Mouse (Mus musculus): Measurements from ENCODE around the gene Cntnap2. TPM values are rescaled to one million over a fixed set of nuclear protein-coding genes. Genes with fewer than 3 reads are reported as not detected.
"Not testable (repeated sequence)": the region's sequence is repeated elsewhere in the genome, so short reads cannot be mapped to it uniquely, and the experiment has no call there.

Cntnap2 gene
- polyA plus RNA-seq, 1 experiment from 2014 or later, result 1.5 TPM

DNA sequence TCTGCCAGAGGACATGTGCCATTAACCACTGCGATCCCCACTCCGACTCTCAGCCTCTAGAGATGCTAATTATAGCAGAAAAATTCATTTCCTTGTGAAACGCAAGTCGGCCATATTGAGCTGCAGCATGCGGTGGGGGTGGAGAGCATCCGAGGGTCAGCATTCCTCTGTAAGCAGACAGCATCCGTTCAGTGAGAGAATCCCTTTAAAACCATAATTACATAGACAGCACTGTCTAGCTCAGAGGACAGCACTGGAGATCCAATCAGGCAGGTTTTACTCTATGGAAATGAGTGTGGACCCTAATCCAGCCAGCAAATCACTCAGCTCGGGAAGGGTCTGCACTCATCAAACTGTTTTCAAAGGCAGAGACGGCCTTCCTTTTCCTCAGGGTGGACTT lies 2133.3 kb downstream of the Cntnap2 start:
- Histone ChIP-seq H3K36me3 (no peaks in the 10 kb centered on the region), H3K4me1 (0 out of 2 replicates have a peak, but pooled peaks cover 2% of the 10 kb centered on the region), H3K4me3 (no peak overlapping the region), H3K9me3 (replicated peaks) (no peaks in the 10 kb centered on the region), H3K27me3 (ENCODE audit: low read depth, poor library complexity, severe bottlenecking) (peaks cover 8% of the 10 kb centered on the region; the same call in 1 of the 2 replicates), H3K27ac (no peak overlapping the region)
- no peak for DNase-seq (ENCODE audit: low spot score)
- WGBS, result 87% methylated on average over 9 of the region's 9 CpGs

DNA sequence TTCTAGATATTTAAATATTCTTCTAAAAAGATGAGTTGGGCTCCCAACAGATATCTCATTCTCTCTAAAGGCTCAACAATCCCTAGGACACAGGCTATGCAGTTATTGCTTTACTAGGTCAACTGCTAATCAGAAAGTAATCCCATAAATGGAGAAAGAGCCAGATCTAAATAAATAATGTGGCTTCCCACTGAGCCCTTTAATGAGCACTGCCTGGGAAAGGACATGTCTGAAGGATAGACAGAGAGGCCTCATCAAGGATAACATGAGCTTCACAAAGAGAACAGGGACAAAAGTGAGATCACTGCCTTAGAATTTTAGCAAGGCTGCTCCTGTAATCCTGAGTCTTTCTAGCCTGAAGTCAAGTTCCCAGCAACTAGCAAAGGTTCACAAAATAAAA lies 2138.4 kb downstream of the Cntnap2 start:
- H3K27ac ChIP-seq, result no peak overlapping the region
- no peaks in the 10 kb centered on the region for H3K36me3 ChIP-seq
- DNase-seq (ENCODE audit: low spot score), result no peak
- no peaks in the 10 kb centered on the region for H3K27me3 ChIP-seq (ENCODE audit: low read depth, poor library complexity, severe bottlenecking)
- H3K9me3 ChIP-seq (replicated peaks), result no peaks in the 10 kb centered on the region
- H3K4me3 ChIP-seq, result no peak overlapping the region
- H3K4me1 ChIP-seq, result no peaks in the 10 kb centered on the region

- H3K27me3 ChIP-seq (ENCODE audit: low read depth, poor library complexity, severe bottlenecking), result no peaks in the 10 kb centered on the region
- H3K4me3 ChIP-seq, result no peak overlapping the region
Observed at GRCm38 (mm10) chr6:47200671-47201070, 2141.5 kb downstream of the Cntnap2 start.

DNA sequence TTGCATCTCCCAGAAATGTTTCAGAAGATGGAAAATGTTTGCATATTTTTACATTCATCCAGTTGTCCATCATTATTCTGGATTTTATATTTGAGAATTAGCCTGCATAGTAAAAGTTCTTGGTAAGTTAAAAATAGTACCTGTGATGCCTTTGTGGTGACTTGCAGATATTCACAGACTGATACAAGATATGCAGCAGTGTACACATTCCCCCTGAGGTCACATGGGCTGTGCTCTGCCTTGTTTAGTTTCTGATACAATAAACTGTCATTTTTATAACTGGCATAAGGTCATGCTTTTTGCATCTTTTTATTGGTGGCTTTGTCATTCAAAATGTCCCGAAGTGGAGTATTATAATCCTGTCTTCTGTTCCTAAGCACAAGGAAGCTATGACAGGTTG lies 2148.9 kb downstream of the Cntnap2 start:
- Histone ChIP-seq H3K27me3 (ENCODE audit: low read depth, poor library complexity, severe bottlenecking) (no peaks in the 10 kb centered on the region), H3K36me3 (no peaks in the 10 kb centered on the region), H3K27ac (no peak overlapping the region), H3K4me1 (no peaks in the 10 kb centered on the region), H3K9me3 (replicated peaks) (no peaks in the 10 kb centered on the region), H3K4me3 (no peak overlapping the region)
- WGBS, result 89% methylated on average over 1 of the region's 1 CpGs
- DNase-seq (ENCODE audit: low spot score), result no peak

More at GRCm38 (mm10) chr6:47200671-47201070, 2141.5 kb downstream of the Cntnap2 start:
- no peaks in the 10 kb centered on the region for H3K4me1 ChIP-seq
- H3K9me3 ChIP-seq (replicated peaks), result no peaks in the 10 kb centered on the region
- no peak for DNase-seq (ENCODE audit: low spot score)
- no peaks in the 10 kb centered on the region for H3K36me3 ChIP-seq
- H3K27ac ChIP-seq, result no peak overlapping the region

DNA sequence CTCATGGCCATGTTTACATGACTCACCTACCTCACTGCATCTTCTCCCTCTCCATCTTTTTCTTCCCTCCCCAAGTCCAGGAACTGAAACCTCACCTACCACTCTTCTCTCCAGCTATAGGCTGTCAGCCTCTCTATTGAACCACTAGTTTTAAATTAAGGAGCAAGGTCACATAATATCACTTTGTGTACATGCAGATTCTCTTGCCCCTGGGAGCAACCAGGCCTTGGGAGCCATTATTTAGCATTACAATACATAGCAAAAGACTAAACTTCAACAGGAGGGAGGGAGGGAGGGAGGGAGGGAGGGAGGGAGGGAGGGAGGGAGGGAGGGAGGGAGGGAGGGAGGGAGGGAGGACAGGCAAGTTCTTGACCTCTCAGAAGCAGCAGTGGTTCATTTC lies 2155.6 kb downstream of the Cntnap2 start:
- Histone ChIP-seq H3K4me1 (peaks cover 11% of the 10 kb centered on the region), H3K36me3 (no peaks in the 10 kb centered on the region), H3K4me3 (no peak overlapping the region), H3K27ac (no peak overlapping the region), H3K27me3 (ENCODE audit: low read depth, poor library complexity, severe bottlenecking) (no peaks in the 10 kb centered on the region), H3K9me3 (replicated peaks) (no peaks in the 10 kb centered on the region)
- DNase-seq (ENCODE audit: low spot score), result no peak

DNA sequence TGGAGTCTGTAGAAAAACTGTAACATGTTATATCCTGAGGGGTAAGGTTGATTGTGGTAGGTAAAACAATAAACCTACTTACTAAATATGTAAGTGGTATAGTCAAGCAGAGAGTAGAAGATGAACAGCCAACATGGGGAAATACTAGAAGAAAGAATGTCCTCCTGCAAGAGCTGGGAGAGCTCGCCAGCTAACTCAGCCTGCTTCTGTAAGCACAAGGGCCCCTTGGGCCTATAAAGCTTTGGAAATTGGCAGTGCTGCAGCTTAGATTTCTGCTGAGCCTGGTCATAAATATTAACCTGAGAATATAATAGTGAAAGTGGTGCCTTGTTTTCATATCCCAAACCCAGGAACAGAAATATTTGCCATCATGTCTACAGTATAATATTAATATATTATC lies 2164.4 kb downstream of the Cntnap2 start:
- not testable (repeated sequence) for DNase-seq (ENCODE audit: low spot score); H3K27ac ChIP-seq; H3K27me3 ChIP-seq (ENCODE audit: low read depth, poor library complexity, severe bottlenecking); H3K4me3 ChIP-seq; H3K9me3 ChIP-seq (replicated peaks); H3K36me3 ChIP-seq
- peaks cover 28% of the 10 kb centered on the region for H3K4me1 ChIP-seq
- WGBS, result 29% methylated on average over 1 of the region's 1 CpGs

DNA sequence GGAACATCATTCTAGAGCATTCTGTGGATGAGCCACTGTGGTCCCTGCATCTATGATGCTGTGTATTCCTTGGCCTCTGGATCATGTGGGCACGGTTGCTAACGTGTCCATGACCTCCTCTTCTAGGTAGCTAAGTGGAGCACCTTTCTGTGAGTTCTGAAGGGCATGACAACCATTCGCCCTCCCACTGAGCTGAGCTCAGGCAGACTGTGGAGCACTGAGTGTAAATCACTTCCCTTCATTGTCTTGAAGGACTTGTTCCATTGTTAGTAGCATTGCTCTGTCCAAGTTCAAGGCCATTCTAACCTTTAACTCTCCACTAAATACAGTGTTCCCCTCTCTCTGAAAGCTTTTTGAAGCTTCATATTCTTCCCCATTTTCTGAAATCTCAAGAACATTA lies 2166.2 kb downstream of the Cntnap2 start:
- DNase-seq (ENCODE audit: low spot score); H3K36me3 ChIP-seq; H3K27ac ChIP-seq; H3K27me3 ChIP-seq (ENCODE audit: low read depth, poor library complexity, severe bottlenecking); H3K4me3 ChIP-seq; H3K9me3 ChIP-seq (replicated peaks): not testable (repeated sequence)
- H3K4me1 ChIP-seq, result peaks cover 32% of the 10 kb centered on the region
- WGBS, result 80% methylated on average over 3 of the region's 3 CpGs

GRCm38 (mm10) chr6:47227601-47228000 lies 2168.4 kb downstream of the Cntnap2 start:
- no peaks in the 10 kb centered on the region for H3K9me3 ChIP-seq (replicated peaks)
- H3K4me3 ChIP-seq, result no peak overlapping the region
- no peak for DNase-seq (ENCODE audit: low spot score)
- WGBS, result 56% methylated on average over 3 of the region's 3 CpGs
- H3K4me1 ChIP-seq, result peaks cover 32% of the 10 kb centered on the region
- no peaks in the 10 kb centered on the region for H3K36me3 ChIP-seq
- H3K27ac ChIP-seq, result no peak overlapping the region
- H3K27me3 ChIP-seq (ENCODE audit: low read depth, poor library complexity, severe bottlenecking), result no peaks in the 10 kb centered on the region

- 34% methylated on average over 7 of the region's 7 CpGs for WGBS
- Histone ChIP-seq H3K4me3 (no peak overlapping the region), H3K9me3 (replicated peaks) (no peaks in the 10 kb centered on the region), H3K36me3 (no peaks in the 10 kb centered on the region), H3K27ac (no peak overlapping the region), H3K4me1 (peaks cover 25% of the 10 kb centered on the region), H3K27me3 (ENCODE audit: low read depth, poor library complexity, severe bottlenecking) (no peaks in the 10 kb centered on the region)
- DNase-seq (ENCODE audit: low spot score), result no peak
Observed at GRCm38 (mm10) chr6:47228676-47229317, 2169.6 kb downstream of the Cntnap2 start.

- Histone ChIP-seq H3K36me3 (no peaks in the 10 kb centered on the region), H3K27ac (no peak overlapping the region), H3K4me3 (no peak overlapping the region), H3K27me3 (ENCODE audit: low read depth, poor library complexity, severe bottlenecking) (no peaks in the 10 kb centered on the region), H3K9me3 (replicated peaks) (no peaks in the 10 kb centered on the region), H3K4me1 (peaks cover 13% of the 10 kb centered on the region)
- DNase-seq (ENCODE audit: low spot score), result no peak
- WGBS, result 67% methylated on average over 6 of the region's 6 CpGs
Observed at GRCm38 (mm10) chr6:47231513-47231912, 2172.4 kb downstream of the Cntnap2 start.

- Histone ChIP-seq H3K27ac (peak overlapping the region; percentile 39; the same call in 1 of the 2 replicates), H3K27me3 (ENCODE audit: low read depth, poor library complexity, severe bottlenecking) (no peaks in the 10 kb centered on the region), H3K9me3 (replicated peaks) (no peaks in the 10 kb centered on the region), H3K36me3 (no peaks in the 10 kb centered on the region), H3K4me3 (no peak overlapping the region), H3K4me1 (peaks cover 18% of the 10 kb centered on the region)
- 60% methylated on average over 3 of the region's 3 CpGs for whole genome bisulfite sequencing
- DNase-seq (ENCODE audit: low spot score), result no peak
Observed at GRCm38 (mm10) chr6:47239376-47239921, 2180.3 kb downstream of the Cntnap2 start.

DNA sequence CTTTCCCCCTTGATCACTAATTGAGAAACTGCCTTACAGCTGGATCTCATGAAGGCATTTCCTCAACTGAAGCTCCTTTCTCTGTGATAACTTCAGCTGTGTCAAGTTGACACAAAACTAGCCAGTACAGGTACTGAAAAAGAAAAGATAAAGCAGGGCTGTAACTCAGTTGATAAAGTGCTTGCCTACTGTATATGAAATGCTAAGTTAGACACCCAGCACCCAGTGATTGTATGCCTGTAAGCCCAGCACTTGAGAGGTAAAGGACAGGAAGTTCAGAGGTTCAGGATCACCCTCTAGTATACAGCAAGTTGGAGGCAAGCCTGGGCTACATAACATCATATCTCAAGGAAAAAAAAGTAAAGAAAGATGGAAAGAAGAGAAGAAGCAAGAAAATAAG lies 2182.2 kb downstream of the Cntnap2 start:
- Histone ChIP-seq H3K36me3 (no peaks in the 10 kb centered on the region), H3K4me1 (peaks cover 32% of the 10 kb centered on the region), H3K4me3 (no peak overlapping the region), H3K9me3 (replicated peaks) (no peaks in the 10 kb centered on the region), H3K27ac (no peak overlapping the region), H3K27me3 (ENCODE audit: low read depth, poor library complexity, severe bottlenecking) (peaks cover 12% of the 10 kb centered on the region; the same call in 1 of the 2 replicates)
- DNase-seq (ENCODE audit: low spot score), result no peak

- no peaks in the 10 kb centered on the region for H3K9me3 ChIP-seq (replicated peaks)
- peak overlapping the region; percentile 30; the same call in 1 of the 2 replicates for H3K4me3 ChIP-seq
- WGBS, result 18% methylated on average over 6 of the region's 6 CpGs
- peaks cover 31% of the 10 kb centered on the region for H3K4me1 ChIP-seq
- peaks cover 24% of the 10 kb centered on the region for H3K27me3 ChIP-seq (ENCODE audit: low read depth, poor library complexity, severe bottlenecking)
- DNase-seq (ENCODE audit: low spot score), result peak; percentile 66
- peak overlapping the region; percentile 51; the same call in 1 of the 2 replicates for H3K27ac ChIP-seq
- no peaks in the 10 kb centered on the region for H3K36me3 ChIP-seq
Observed at GRCm38 (mm10) chr6:47243863-47244606, 2184.9 kb downstream of the Cntnap2 start.
